Mouse (Mus musculus): ENCODE measurements at regions not wholly inside any gene's neighbourhood (a gene's known extent, or its start where the extent isn't known, plus 50 kb on each side); places are given as distances from the start of the nearest gene placed in this dataset.

- no peak overlapping the region for H3K9ac ChIP-seq
- H3K9me3 ChIP-seq (replicated peaks): no peaks in the 10 kb centered on the region
- peak overlapping the region; percentile 52 for H3K27ac ChIP-seq
- 9% methylated on average over 2 of the region's 2 CpGs for WGBS
- ATAC-seq (replicated peaks; ENCODE audit: insufficient number of reproducible peaks, insufficient read depth, low FRiP score, low read depth): peak; percentile 81
- H3K36me3 ChIP-seq: no peaks in the 10 kb centered on the region
- H3K4me3 ChIP-seq: no peak overlapping the region
- no peaks in the 10 kb centered on the region for H3K27me3 ChIP-seq
- peaks cover 11% of the 10 kb centered on the region for H3K4me1 ChIP-seq (replicated peaks)
- no peak overlapping the region for H3K4me2 ChIP-seq
Measured at GRCm38 (mm10) chr9:67115991-67116390, 66.8 kb upstream of the Tpm1 start.

- Histone ChIP-seq H3K9ac (no peak overlapping the region), H3K4me1 (replicated peaks) (peaks cover 8% of the 10 kb centered on the region), H3K4me2 (no peak overlapping the region), H3K9me3 (replicated peaks) (no peaks in the 10 kb centered on the region), H3K36me3 (no peaks in the 10 kb centered on the region), H3K27ac (no peak overlapping the region), H3K4me3 (no peak overlapping the region), H3K27me3 (no peaks in the 10 kb centered on the region)
- 56% methylated on average over 5 of the region's 5 CpGs for whole genome bisulfite sequencing
- ATAC-seq (replicated peaks; ENCODE audit: insufficient number of reproducible peaks, insufficient read depth, low FRiP score, low read depth): no peak
Measured at GRCm38 (mm10) chr9:67114099-67114498, 64.9 kb upstream of the Tpm1 start.

- Histone ChIP-seq H3K4me3 (no peak overlapping the region), H3K27me3 (no peaks in the 10 kb centered on the region), H3K4me1 (replicated peaks) (peaks cover 7% of the 10 kb centered on the region), H3K9ac (no peak overlapping the region), H3K9me3 (replicated peaks) (no peaks in the 10 kb centered on the region), H3K4me2 (no peak overlapping the region), H3K36me3 (no peaks in the 10 kb centered on the region), H3K27ac (no peak overlapping the region)
- 78% methylated on average over 4 of the region's 4 CpGs for WGBS
- no peak for ATAC-seq (replicated peaks; ENCODE audit: insufficient number of reproducible peaks, insufficient read depth, low FRiP score, low read depth)
Measured at GRCm38 (mm10) chr9:67111836-67112584, 62.8 kb upstream of the Tpm1 start.

GRCm38 (mm10) chr9:67107938-67108337, 58.7 kb upstream of the Tpm1 start:
- Histone ChIP-seq H3K4me2 (no peak overlapping the region), H3K27ac (no peak overlapping the region), H3K9ac (no peak overlapping the region), H3K9me3 (replicated peaks) (no peaks in the 10 kb centered on the region), H3K27me3 (no peaks in the 10 kb centered on the region), H3K4me3 (no peak overlapping the region), H3K36me3 (no peaks in the 10 kb centered on the region), H3K4me1 (replicated peaks) (peaks cover 16% of the 10 kb centered on the region)
- 50% methylated on average over 3 of the region's 3 CpGs for WGBS
- no peak for ATAC-seq (replicated peaks; ENCODE audit: insufficient number of reproducible peaks, insufficient read depth, low FRiP score, low read depth)

- no peak overlapping the region; the same call in 1 of the 2 replicates for H3K4me2 ChIP-seq
- H3K9ac ChIP-seq: no peak overlapping the region
- peak; percentile 68 for ATAC-seq (replicated peaks; ENCODE audit: insufficient number of reproducible peaks, insufficient read depth, low FRiP score, low read depth)
- no peak overlapping the region for H3K4me3 ChIP-seq
- H3K9me3 ChIP-seq (replicated peaks): no peaks in the 10 kb centered on the region
- H3K4me1 ChIP-seq (replicated peaks): peaks cover 21% of the 10 kb centered on the region
- 9% methylated on average over 9 of the region's 9 CpGs for WGBS
- no peaks in the 10 kb centered on the region for H3K36me3 ChIP-seq
- peak overlapping the region; percentile 73 for H3K27ac ChIP-seq
- H3K27me3 ChIP-seq: no peaks in the 10 kb centered on the region
Measured at GRCm38 (mm10) chr9:67105867-67106266, 56.7 kb upstream of the Tpm1 start.

- Histone ChIP-seq H3K36me3 (no peaks in the 10 kb centered on the region), H3K4me2 (no peak overlapping the region), H3K27me3 (no peaks in the 10 kb centered on the region), H3K4me1 (replicated peaks) (peaks cover 21% of the 10 kb centered on the region), H3K9me3 (replicated peaks) (no peaks in the 10 kb centered on the region), H3K9ac (no peak overlapping the region), H3K27ac (peak overlapping the region; percentile 73), H3K4me3 (no peak overlapping the region)
- no peak for ATAC-seq (replicated peaks; ENCODE audit: insufficient number of reproducible peaks, insufficient read depth, low FRiP score, low read depth)
- 67% methylated on average over 2 of the region's 2 CpGs for WGBS
Measured at GRCm38 (mm10) chr9:67105216-67105615, 56.0 kb upstream of the Tpm1 start.

- Histone ChIP-seq H3K4me1 (replicated peaks) (peaks cover 24% of the 10 kb centered on the region), H3K27ac (no peak overlapping the region), H3K4me3 (no peak overlapping the region)
Measured at GRCm38 (mm10) chr9:67104616-67105015, 55.4 kb upstream of the Tpm1 start.

GRCm38 (mm10) chr9:67102578-67102977, 53.4 kb upstream of the Tpm1 start:
- peaks cover 35% of the 10 kb centered on the region for H3K4me1 ChIP-seq (replicated peaks)

More at GRCm38 (mm10) chr9:67104616-67105015, 55.4 kb upstream of the Tpm1 start:
- WGBS: 68% methylated on average over 4 of the region's 4 CpGs
- no peaks in the 10 kb centered on the region for H3K27me3 ChIP-seq
- no peak overlapping the region for H3K9ac ChIP-seq
- no peaks in the 10 kb centered on the region for H3K36me3 ChIP-seq
- no peak for ATAC-seq (replicated peaks; ENCODE audit: insufficient number of reproducible peaks, insufficient read depth, low FRiP score, low read depth)
- no peaks in the 10 kb centered on the region for H3K9me3 ChIP-seq (replicated peaks)
- no peak overlapping the region for H3K4me2 ChIP-seq

GRCm38 (mm10) chr9:67099471-67099870, 50.3 kb upstream of the Tpm1 start:
- no peaks in the 10 kb centered on the region for H3K36me3 ChIP-seq
- H3K27ac ChIP-seq: no peak overlapping the region
- no peak for ATAC-seq (replicated peaks; ENCODE audit: insufficient number of reproducible peaks, insufficient read depth, low FRiP score, low read depth)
- no peak overlapping the region for H3K4me2 ChIP-seq
- H3K27me3 ChIP-seq: no peaks in the 10 kb centered on the region
- H3K4me1 ChIP-seq (replicated peaks): peaks cover 19% of the 10 kb centered on the region
- H3K4me3 ChIP-seq: no peak overlapping the region
- WGBS: 17% methylated on average over 6 of the region's 6 CpGs
- H3K9ac ChIP-seq: no peak overlapping the region
- H3K9me3 ChIP-seq (replicated peaks): no peaks in the 10 kb centered on the region

More at GRCm38 (mm10) chr9:67102578-67102977, 53.4 kb upstream of the Tpm1 start:
- 65% methylated on average over 6 of the region's 6 CpGs for WGBS
- H3K36me3 ChIP-seq: no peaks in the 10 kb centered on the region
- no peak overlapping the region for H3K9ac ChIP-seq
- H3K9me3 ChIP-seq (replicated peaks): no peaks in the 10 kb centered on the region
- no peak overlapping the region for H3K4me2 ChIP-seq
- no peak overlapping the region for H3K4me3 ChIP-seq
- no peak overlapping the region for H3K27ac ChIP-seq
- no peak for ATAC-seq (replicated peaks; ENCODE audit: insufficient number of reproducible peaks, insufficient read depth, low FRiP score, low read depth)
- H3K27me3 ChIP-seq: no peaks in the 10 kb centered on the region
